Mouse (Mus musculus): ENCODE data around the gene Adssl1.

Gene Adssl1

GRCm38 (mm10) chr12:112619686-112620353, at the start of gene Adssl1:
Gene Adssl1, plus strand, starts transcription at chr12:112620045.
- peak; percentile 88 for DNase-seq (ENCODE audit: extremely low read depth, low read depth)

- no peak for DNase-seq (ENCODE audit: extremely low read depth, low read depth)
Measured at GRCm38 (mm10) chr12:112570160-112570559, 49.7 kb upstream of the Adssl1 start.

DNA sequence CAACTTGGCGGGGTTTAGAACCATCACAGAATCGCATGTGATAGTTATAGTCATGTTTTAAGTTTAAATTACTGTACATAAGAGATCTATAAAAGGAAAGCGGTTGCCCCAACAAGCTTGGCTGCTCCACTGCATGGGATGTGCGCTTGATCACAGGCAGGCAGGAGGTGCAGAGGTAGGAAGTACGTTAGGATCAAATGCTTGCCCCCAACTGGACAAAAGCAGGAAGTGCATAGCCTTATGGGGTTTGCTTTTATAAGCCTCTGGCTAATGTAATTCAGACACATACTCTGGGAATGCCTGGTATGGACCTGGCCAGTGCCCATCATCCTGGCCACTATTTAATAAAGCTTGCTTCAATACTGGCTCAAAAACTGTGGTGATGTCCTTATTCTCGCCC, 48.8 kb upstream of the Adssl1 start:
- DNase-seq (ENCODE audit: extremely low read depth, low read depth), result no peak

GRCm38 (mm10) chr12:112575274-112575986, 44.4 kb upstream of the Adssl1 start:
- DNase-seq (ENCODE audit: extremely low read depth, low read depth), result no peak

- no peak for DNase-seq (ENCODE audit: extremely low read depth, low read depth)
Measured at GRCm38 (mm10) chr12:112576341-112576740, 43.5 kb upstream of the Adssl1 start.

- no peak for DNase-seq (ENCODE audit: extremely low read depth, low read depth)
Measured at GRCm38 (mm10) chr12:112576749-112577148, 43.1 kb upstream of the Adssl1 start.

DNA sequence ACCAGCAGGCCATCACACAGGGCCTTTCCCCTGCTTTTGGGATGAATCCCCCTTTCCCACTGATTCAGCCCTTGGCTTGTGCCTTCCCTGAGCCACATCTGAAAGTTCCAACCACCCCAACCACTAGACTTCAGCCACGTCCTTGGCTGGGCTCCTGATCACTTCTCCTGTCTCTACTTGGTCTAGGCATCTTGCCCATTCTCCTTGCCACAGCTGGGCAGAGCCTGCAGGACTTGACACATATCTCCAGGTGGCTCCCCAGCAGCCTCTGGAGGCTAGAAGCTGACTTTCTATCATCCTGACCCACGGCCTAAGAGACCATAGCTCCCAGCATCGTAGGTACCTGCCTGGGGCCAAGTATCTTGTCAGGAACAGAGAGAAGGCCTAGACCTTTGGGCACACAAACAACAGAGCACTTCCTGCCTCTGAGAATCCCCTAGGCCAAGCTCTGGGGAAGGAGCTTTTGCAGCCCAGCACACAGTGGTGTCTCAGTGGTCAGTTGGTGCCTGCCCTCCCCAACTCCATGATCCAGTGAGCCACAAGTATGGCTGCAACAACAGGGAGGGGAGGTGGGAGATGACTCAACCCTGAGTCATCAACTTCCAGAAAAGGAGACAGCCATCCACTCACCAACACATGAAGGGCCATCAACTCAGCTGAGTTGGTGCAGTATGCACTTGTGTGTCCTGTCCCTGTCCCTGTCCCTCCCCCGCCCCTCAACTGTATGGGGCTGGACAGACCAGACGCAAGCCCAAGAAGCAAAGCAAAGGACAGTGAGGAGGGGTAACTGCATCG, 41.4 kb upstream of the Adssl1 start:
- no peak for DNase-seq (ENCODE audit: extremely low read depth, low read depth)

DNA sequence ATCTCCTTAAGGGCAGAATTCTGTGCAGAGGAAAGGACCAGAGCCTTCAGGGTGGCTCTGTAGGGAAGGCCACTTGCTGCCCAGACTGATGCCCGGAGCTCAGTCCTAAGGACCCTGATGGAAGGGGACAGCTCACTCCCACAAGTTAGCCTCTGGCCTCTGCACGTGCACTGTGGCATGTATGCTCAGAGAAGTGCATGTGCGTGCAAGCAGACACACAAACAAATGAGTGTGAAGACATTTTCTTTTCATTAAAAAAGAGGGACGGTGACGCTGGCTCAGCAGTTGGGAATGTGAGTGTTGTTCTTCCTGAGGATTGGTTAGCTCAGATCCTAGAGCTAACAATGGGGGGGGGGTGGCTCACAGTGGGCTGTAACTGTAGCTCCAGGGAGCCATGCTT, 40.4 kb upstream of the Adssl1 start:
- DNase-seq (ENCODE audit: extremely low read depth, low read depth), result no peak

- DNase-seq (ENCODE audit: extremely low read depth, low read depth), result no peak
Measured at GRCm38 (mm10) chr12:112579926-112580325, 39.9 kb upstream of the Adssl1 start.

- no peak for DNase-seq (ENCODE audit: extremely low read depth, low read depth)
Measured at GRCm38 (mm10) chr12:112581113-112581512, 38.7 kb upstream of the Adssl1 start.

- DNase-seq (ENCODE audit: extremely low read depth, low read depth), result no peak
Measured at GRCm38 (mm10) chr12:112584954-112585353, 34.9 kb upstream of the Adssl1 start.

DNA sequence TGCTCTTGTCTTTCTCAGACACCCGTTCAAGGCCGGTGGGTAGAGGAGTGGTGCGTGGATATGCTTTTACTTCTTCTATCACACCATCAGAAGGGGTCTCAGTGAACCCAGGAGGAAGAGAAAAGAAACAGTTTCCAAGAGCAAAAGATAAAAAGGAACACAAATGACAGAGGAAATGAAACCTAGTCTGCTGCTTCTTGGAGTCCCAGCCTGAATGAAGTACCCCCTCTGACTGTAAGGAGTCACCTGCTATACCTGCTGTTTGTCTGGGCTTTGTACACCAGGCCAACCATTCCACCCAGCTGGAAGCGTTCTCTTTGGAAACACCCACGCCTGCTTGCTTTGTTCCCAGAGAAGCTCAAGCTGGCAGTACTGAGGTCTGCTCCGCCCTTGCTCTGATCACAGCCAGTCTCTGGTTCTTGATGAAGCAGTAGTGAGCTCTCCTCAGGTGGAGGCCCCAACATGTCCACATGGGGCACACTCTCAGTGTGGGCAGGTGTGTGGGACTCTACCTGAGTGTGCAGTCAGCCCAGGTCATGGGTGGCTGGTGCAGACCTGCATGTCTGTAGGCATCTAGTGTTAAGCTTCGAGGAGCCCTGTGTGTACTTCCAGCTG, 33.8 kb upstream of the Adssl1 start:
- DNase-seq (ENCODE audit: extremely low read depth, low read depth), result no peak

DNA sequence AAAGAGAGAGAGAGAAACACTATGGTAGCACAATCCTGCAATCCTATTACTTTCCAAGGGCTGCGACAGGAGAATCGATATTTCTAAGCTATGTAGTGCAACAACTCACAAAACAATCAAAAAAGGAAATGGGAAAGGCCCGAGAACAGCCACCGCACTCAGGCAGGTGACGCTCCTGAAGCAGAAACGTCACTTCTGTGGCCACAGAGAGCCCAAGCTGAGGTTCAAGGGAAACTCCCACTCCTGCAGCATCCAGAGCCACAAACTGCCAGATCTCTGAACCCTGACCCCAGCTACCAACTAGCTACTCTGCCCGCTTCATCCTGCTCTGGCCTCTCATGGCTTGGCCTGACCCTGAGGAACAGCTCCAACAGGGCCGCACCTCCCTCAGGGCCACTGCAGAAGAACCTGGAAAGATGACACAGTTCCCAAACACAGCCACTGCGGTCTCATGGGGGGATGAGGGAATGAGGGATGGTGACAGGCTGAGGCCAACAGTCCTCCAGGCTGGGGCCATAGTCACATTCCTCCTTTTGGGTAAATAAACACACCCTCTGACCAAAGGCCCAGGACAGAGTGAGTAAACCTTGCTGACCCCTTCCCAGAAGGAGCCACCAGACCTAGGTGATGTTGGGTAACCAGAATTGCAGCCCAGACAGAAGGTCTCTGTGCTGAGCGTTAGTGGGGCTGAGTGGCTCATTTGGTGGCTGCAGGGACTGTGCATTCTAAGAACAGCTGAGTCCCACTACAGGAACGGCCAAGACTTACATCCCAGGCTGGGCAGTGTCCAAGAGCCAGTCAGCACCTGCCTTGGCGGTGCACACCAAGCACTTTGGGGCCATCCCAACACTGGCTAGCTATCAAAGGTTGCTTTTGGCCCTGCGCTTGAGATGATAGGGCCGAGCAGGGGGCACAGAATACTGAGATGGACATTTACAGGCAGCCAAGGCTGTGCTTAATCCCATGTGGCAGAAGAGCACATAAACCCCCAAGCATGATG, 32.4 kb upstream of the Adssl1 start:
- no peak for DNase-seq (ENCODE audit: extremely low read depth, low read depth)

GRCm38 (mm10) chr12:112588426-112589256, 31.2 kb upstream of the Adssl1 start, which contains the start of gene Inf2:
Gene Inf2, plus strand, starts transcription at chr12:112588784.
- DNase-seq (ENCODE audit: extremely low read depth, low read depth), result peak; percentile 90

DNA sequence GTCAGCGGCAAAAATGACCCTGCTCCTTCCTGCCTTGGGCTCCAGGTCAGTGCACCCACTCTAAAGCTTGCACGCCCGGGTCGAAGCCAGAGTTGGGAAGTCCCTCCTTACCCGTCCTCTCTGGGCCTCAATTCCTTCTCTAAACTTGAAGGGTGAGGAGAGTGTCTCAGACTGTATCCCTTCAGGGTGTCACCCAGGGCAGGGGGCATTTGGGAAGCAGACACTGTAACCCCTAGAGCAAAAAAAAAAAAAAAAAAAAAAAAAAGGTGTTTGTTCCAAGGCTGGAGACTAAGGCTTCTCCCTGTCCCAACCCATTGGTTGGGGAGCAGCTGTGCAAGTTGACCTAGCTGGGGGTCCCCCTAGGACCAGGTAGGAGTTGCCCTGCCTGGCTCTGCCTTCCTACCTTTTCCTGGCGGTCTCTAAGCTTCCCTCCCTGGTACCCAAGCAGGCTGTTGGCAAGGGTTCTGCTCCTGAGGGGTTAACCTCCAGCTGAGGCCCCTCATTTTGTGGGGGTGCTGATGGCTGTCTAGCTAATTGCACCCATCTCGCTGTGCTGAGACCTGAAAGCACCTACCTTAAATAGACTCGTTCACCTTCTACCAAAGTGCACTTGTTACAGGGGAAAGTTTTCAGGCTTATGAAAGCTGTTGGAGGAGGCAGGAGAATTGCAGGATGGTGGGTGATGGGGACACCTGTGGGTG, 30.2 kb upstream of the Adssl1 start:
- DNase-seq (ENCODE audit: extremely low read depth, low read depth), result no peak

- no peak for DNase-seq (ENCODE audit: extremely low read depth, low read depth)
Measured at GRCm38 (mm10) chr12:112590566-112591239, 29.1 kb upstream of the Adssl1 start.

DNA sequence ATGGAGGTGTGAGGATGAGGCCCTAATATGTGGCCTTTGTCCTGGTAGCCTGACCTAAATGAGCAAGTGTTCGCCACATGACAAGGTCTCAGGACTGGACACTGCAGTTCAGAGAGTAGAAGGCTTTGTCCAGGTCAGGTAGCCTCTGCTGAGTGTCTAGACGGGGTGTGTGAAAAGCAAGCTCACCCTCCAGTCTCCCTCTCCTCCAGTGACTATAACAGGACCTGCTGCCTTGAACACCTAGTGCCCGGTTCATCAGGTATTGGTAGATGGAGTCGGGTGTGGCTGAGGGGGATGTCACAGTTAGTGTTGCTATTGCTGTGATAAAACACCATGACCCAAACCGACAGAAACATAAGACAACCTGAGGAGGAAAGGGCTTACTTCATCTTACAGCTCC, 28.6 kb upstream of the Adssl1 start:
- no peak for DNase-seq (ENCODE audit: extremely low read depth, low read depth)

DNA sequence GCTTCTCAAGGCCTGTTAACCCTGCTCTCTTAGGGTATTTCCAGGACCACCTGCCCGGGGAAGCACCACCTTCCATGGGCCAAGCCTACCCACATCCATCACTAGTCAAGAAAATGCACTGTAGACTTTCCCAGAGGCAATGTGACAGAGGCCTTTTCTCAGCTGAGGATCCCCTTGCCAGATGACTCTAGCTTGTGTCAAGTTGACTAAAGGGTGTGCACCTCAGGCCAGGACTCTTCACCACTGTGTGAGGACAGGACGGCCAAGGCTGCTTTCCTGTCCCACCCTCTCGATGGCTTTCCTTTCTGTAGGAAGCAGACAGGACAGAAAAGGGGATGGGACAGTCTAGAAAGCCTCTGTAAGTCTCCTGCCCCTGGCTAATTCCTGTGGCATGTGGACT, 28.1 kb upstream of the Adssl1 start:
- no peak for DNase-seq (ENCODE audit: extremely low read depth, low read depth)

Data from MEL-GATA-1-ER (cell line).